Mouse (Mus musculus) CH12.LX (cell line): ENCODE measurements around the gene Cldn7. TPM values are rescaled to one million over a fixed set of nuclear protein-coding genes. Genes with fewer than 3 reads are reported as not detected.

Experiments
- DNase-seq: peaks from one replicate; pipeline ENCODE4 v3.0.0-alpha.2; 2013; ENCODE audit errors: extremely low read depth
- H3K27ac ChIP-seq: 2 replicates; pipeline ENCODE4 v1.5.1; 2012; ENCODE audit warnings: low read depth, mild to moderate bottlenecking, control low read depth, moderate library complexity; ENCODE audit not compliant: insufficient read depth
- H3K27me3 ChIP-seq: replicated peaks from 2 replicates; pipeline ENCODE3; 2012; ENCODE audit warnings: inconsistent platforms
- H3K36me3 ChIP-seq, 2 experiments: replicated peaks in 1 of 2; 2 replicates each; pipeline versions ENCODE3 to v1.6.1; 2012; ENCODE audit warnings: inconsistent platforms in 1 of 2, low read length in 1 of 2, mild to moderate bottlenecking in 1 of 2, mixed read lengths in 1 of 2, moderate library complexity in 1 of 2; ENCODE audit not compliant: control insufficient read depth in 1 of 2, insufficient read depth in 1 of 2
- H3K4me1 ChIP-seq, 2 experiments: 2 replicates each; pipeline ENCODE4 v1.6.1; 2012; ENCODE audit warnings: inconsistent platforms in 1 of 2, moderate library complexity in 1 of 2; ENCODE audit not compliant: insufficient read depth in 2 of 2, control insufficient read depth in 1 of 2
- H3K4me2 ChIP-seq: 2 replicates; pipeline ENCODE4 v1.6.1; 2012; ENCODE audit warnings: low read depth, mild to moderate bottlenecking, control low read depth; ENCODE audit not compliant: poor library complexity, insufficient read depth, severe bottlenecking
- H3K4me3 ChIP-seq, 3 experiments: fragments of 150-350 bp in 1 of 3; sonication (generic) in 1 of 3; replicated peaks in 1 of 3; 2 replicates each; pipeline versions ENCODE3 to v1.5.1; 2011 to 2012; ENCODE audit warnings: low read depth in 2 of 3, low read length in 2 of 3, mild to moderate bottlenecking in 2 of 3, moderate library complexity in 2 of 3, control low read depth in 1 of 3, improper control_type of control experiment in 1 of 3, inconsistent platforms in 1 of 3, mixed read lengths in 1 of 3; ENCODE audit not compliant: poor library complexity in 1 of 3
- H3K79me2 ChIP-seq: replicated peaks from 2 replicates; pipeline ENCODE4 v1.6.1; 2012; ENCODE audit warnings: mild to moderate bottlenecking, moderate library complexity; ENCODE audit not compliant: control insufficient read depth, poor library complexity, insufficient read depth, severe bottlenecking; ENCODE audit errors: extremely low read depth
- H3K9ac ChIP-seq: 2 replicates; pipeline ENCODE4 v1.6.1; 2012; ENCODE audit warnings: low read depth, mild to moderate bottlenecking, control low read depth, moderate library complexity; ENCODE audit not compliant: insufficient read depth
- H3K9me3 ChIP-seq: replicated peaks from 2 replicates; pipeline ENCODE3; 2012; ENCODE audit warnings: low read length, inconsistent platforms, mixed read lengths
- BHLHE40 ChIP-seq: IDR thresholded peaks from 2 replicates; pipeline ENCODE4 v1.6.1; 2011; ENCODE audit warnings: mild to moderate bottlenecking, low read depth, low read length, improper control_type of control experiment
- CHD1 ChIP-seq: IDR thresholded peaks from 2 replicates; pipeline ENCODE4 v1.6.1; 2012; ENCODE audit warnings: low read depth, low read length, improper control_type of control experiment, inconsistent platforms
- CTCF ChIP-seq, 2 experiments: IDR thresholded peaks in 1 of 2; conservative IDR thresholded peaks in 1 of 2; 2 replicates each; pipeline ENCODE4 v1.5.1; 2011 to 2012; ENCODE audit warnings: low read depth in 2 of 2, low read length in 2 of 2, improper control_type of control experiment in 1 of 2, inconsistent platforms in 1 of 2, mild to moderate bottlenecking in 1 of 2, moderate library complexity in 1 of 2
- E2F4 ChIP-seq: IDR thresholded peaks from 2 replicates; pipeline ENCODE4 v1.6.1; 2011; ENCODE audit warnings: low read depth, low read length, improper control_type of control experiment; ENCODE audit not compliant: insufficient replicate concordance
- EP300 ChIP-seq: IDR thresholded peaks from 2 replicates; pipeline ENCODE4 v1.6.1; 2011; ENCODE audit warnings: low read length, improper control_type of control experiment
- ETS1 ChIP-seq: conservative IDR thresholded peaks from 2 replicates; pipeline ENCODE4 v1.6.1; 2012; ENCODE audit warnings: low read depth, mild to moderate bottlenecking, inconsistent platforms, low read length, improper control_type of control experiment, moderate library complexity
- IRF4 ChIP-seq: IDR thresholded peaks from 2 replicates; pipeline ENCODE4 v1.6.1; 2014; ENCODE audit warnings: low read depth, mild to moderate bottlenecking, inconsistent platforms, low read length, improper control_type of control experiment
- JUN ChIP-seq: IDR thresholded peaks from 2 replicates; pipeline ENCODE4 v1.6.1; 2011; ENCODE audit warnings: low read depth, mild to moderate bottlenecking, low read length, improper control_type of control experiment, moderate library complexity; ENCODE audit not compliant: insufficient read depth
- KAT2A ChIP-seq: IDR thresholded peaks from 2 replicates; pipeline ENCODE4 v1.6.1; 2012; ENCODE audit warnings: low read length, improper control_type of control experiment, inconsistent platforms; ENCODE audit not compliant: insufficient replicate concordance
- MAFK ChIP-seq: IDR thresholded peaks from 2 replicates; pipeline ENCODE4 v1.6.1; 2011; ENCODE audit warnings: low read length, improper control_type of control experiment; ENCODE audit not compliant: insufficient replicate concordance
- MAX ChIP-seq: IDR thresholded peaks from 2 replicates; pipeline ENCODE4 v1.6.1; 2011; ENCODE audit warnings: low read length, improper control_type of control experiment
- MAZ ChIP-seq: IDR thresholded peaks from 2 replicates; pipeline ENCODE4 v1.6.1; 2012; ENCODE audit warnings: low read depth, mild to moderate bottlenecking, inconsistent platforms, low read length, improper control_type of control experiment, moderate library complexity
- MEF2A ChIP-seq: IDR thresholded peaks from 2 replicates; pipeline ENCODE4 v1.6.1; 2014; ENCODE audit warnings: low read depth, mild to moderate bottlenecking, inconsistent platforms, low read length, improper control_type of control experiment, borderline replicate concordance
- MXI1 ChIP-seq: IDR thresholded peaks from 2 replicates; pipeline ENCODE4 v1.6.1; 2011; ENCODE audit warnings: mild to moderate bottlenecking, low read depth, low read length, improper control_type of control experiment
- MYC ChIP-seq: IDR thresholded peaks from 2 replicates; pipeline ENCODE4 v1.6.1; 2011; ENCODE audit warnings: low read depth, mild to moderate bottlenecking, improper control_type of control experiment, low read length
- NELFE ChIP-seq: IDR thresholded peaks from 2 replicates; pipeline ENCODE4 v1.6.1; 2011; ENCODE audit warnings: low read depth, low read length, improper control_type of control experiment
- NRF1 ChIP-seq: IDR thresholded peaks from 2 replicates; pipeline ENCODE4 v1.6.1; 2014; ENCODE audit warnings: low read depth, mild to moderate bottlenecking, inconsistent platforms, low read length, improper control_type of control experiment, moderate library complexity
- PAX5 ChIP-seq: IDR thresholded peaks from 2 replicates; pipeline ENCODE4 v1.6.1; 2012; ENCODE audit warnings: low read length, inconsistent platforms, mixed read lengths
- RAD21 ChIP-seq: IDR thresholded peaks from 2 replicates; pipeline ENCODE4 v1.6.1; 2011; ENCODE audit warnings: low read depth, mild to moderate bottlenecking, low read length, improper control_type of control experiment, moderate library complexity
- RCOR1 ChIP-seq: conservative IDR thresholded peaks from 2 replicates; pipeline ENCODE4 v1.6.1; 2012; ENCODE audit warnings: low read depth, mild to moderate bottlenecking, inconsistent platforms, low read length, improper control_type of control experiment
- SIN3A ChIP-seq: IDR thresholded peaks from 2 replicates; pipeline ENCODE4 v1.6.1; 2012; ENCODE audit warnings: low read length, improper control_type of control experiment, inconsistent platforms
- SMC3 ChIP-seq: IDR thresholded peaks from 2 replicates; pipeline ENCODE4 v1.6.1; 2011; ENCODE audit warnings: low read depth, low read length, improper control_type of control experiment
- TBP ChIP-seq: conservative IDR thresholded peaks from 2 replicates; pipeline ENCODE4 v1.6.1; 2011; ENCODE audit warnings: low read depth, low read length, improper control_type of control experiment
- ZKSCAN1 ChIP-seq: IDR thresholded peaks from 2 replicates; pipeline ENCODE4 v1.6.1; 2012; ENCODE audit warnings: low read depth, inconsistent platforms, low read length, improper control_type of control experiment, borderline replicate concordance
- ZNF384 ChIP-seq: IDR thresholded peaks from 2 replicates; pipeline ENCODE4 v1.6.1; 2012; ENCODE audit warnings: low read depth, low read length, improper control_type of control experiment, inconsistent platforms
- dilution Hi-C: fragments of 300-500 bp; cut with MboI; formaldehyde crosslinking; loops from 2 replicates; pipeline ENCODE4 v1.14.3; 2020; ENCODE audit warnings: low sequenced_read_pairs; ENCODE audit not compliant: extremely low pct_unique_long_range_greater_than_20kb, extremely low pct_ligation_motif_present
- in situ Hi-C: fragments of 300-500 bp; cut with MboI; formaldehyde crosslinking; loops from 3 replicates; pipeline ENCODE4 v1.14.3; 2019; ENCODE audit warnings: low sequenced_read_pairs, low pct_ligation_motif_present, low pct_unique_long_range_greater_than_20kb, mixed read lengths
- polyA plus RNA-seq: library from polyadenylated mRNA; unstranded; fragments of >175 nt; gene quantifications from 2 replicates; pipeline ENCODE4 v1.2.1, GENCODE M21; 2012; ENCODE audit warnings: low read depth; ENCODE audit not compliant: insufficient read length
- total RNA-seq, 2 experiments: library from RNA; depleted of rRNA; stranded (reverse); fragments of 300-350 nt in 1 of 2; fragments of >200 nt in 1 of 2; gene quantifications; 2 replicates each; pipeline ENCODE4 v1.2.3; 2012 to 2014

Gene Cldn7
- total and polyA plus RNA-seq, 3 experiments = not detected

DNA sequence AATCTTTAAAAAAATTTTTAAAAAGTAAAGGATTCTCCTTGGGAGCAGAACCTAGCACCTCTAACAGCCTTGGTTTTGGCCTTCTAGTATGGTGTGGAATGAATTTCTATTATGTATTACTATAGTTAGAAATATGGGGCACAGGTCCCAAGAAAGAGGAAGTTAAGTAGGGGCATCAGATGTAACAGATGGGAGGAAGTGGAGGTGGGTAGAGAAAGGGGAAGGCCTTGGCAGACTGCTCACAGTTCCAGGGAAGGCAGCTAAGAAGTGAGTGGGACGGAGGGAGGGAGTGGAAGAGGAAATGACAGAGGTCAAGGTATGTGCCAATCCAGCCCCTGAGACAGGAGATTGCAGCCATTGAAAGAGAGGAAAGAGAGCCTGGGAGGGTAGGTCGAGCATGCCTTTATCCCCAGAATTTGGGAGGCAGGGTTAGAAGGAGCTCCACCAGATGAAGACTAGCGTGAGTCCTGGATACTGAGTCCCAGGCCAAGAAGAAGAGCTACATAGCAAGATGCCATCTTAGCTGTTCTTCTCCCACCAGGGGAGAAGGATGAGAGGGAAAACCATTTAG, 33.5 kb upstream of the Cldn7 start:
- H3K9me3 ChIP-seq = no peaks in the 10 kb centered on the region
- DNase-seq = peak; percentile 69
- H3K4me1 ChIP-seq = peaks cover 6 to 49% of the 10 kb centered on the region in 2 experiments
- in situ Hi-C loops (no loop called here), dilution Hi-C loops (no loop called here)
- H3K4me3 ChIP-seq = peak overlapping the region in 1 of 3 experiments; percentile 27
- H3K36me3 ChIP-seq = no peaks in the 10 kb centered on the region
- H3K27me3 ChIP-seq = peaks cover 19% of the 10 kb centered on the region
- H3K9ac ChIP-seq = no peak overlapping the region
- TF ChIP-seq MYC (no peak), JUN (no peak), EP300 (no peak), MAZ (no peak), CTCF (conservative IDR thresholded peaks at IDR 0.05 in 1 of 2, IDR thresholded peaks at IDR 0.05 in 1 of 2; ENCODE audit: low read depth in 2 of 2, low read length in 2 of 2) (no peak), SMC3 (no peak), E2F4 (no peak), IRF4 (no peak)
- H3K79me2 ChIP-seq = no peaks in the 10 kb centered on the region
- H3K27ac ChIP-seq = no peak overlapping the region
- H3K4me2 ChIP-seq = no peak overlapping the region

DNA sequence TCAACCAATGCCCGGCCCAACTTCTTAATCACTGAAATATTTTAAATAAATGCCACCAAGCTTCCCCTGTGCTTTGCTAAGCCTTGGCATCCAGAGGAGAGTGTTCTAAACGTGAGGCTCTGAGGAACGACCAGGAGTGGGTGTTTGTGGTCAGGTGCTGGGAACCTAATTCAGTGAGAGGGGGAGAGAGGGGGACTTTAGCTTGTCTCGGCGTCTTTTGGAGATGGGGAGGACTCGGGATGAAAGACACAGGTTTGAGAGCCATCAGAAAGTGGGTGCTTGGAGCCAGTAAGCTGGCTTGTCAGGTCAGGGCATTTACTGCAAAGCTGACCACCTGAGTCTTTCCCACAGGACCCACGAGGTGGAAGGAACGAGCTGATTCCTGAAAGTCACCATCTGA, 32.8 kb upstream of the Cldn7 start:
- in situ Hi-C loops = no loop called here
- H3K36me3 ChIP-seq = no peaks in the 10 kb centered on the region
- no peak overlapping the region for H3K9ac ChIP-seq
- H3K4me1 ChIP-seq = peaks cover 6 to 56% of the 10 kb centered on the region in 2 experiments
- peaks cover 26% of the 10 kb centered on the region for H3K27me3 ChIP-seq
- no peaks in the 10 kb centered on the region for H3K9me3 ChIP-seq
- dilution Hi-C loops = no loop called here
- H3K4me2 ChIP-seq = no peak overlapping the region
- H3K4me3 ChIP-seq = no peak overlapping the region
- no peak overlapping the region for H3K27ac ChIP-seq
- no peaks in the 10 kb centered on the region for H3K79me2 ChIP-seq
- no peak for DNase-seq
- TF ChIP-seq BHLHE40 (no peak), KAT2A (no peak), MEF2A (no peak), MXI1 (no peak), MAZ (no peak), ZKSCAN1 (no peak), ZNF384 (no peak), TBP (no peak), MAX (no peak), NELFE (no peak), NRF1 (no peak), RCOR1 (no peak), RAD21 (no peak), CHD1 (no peak), ETS1 (no peak), SIN3A (no peak), PAX5 (no peak), JUN (no peak), MAFK (no peak)
